Mouse (Mus musculus) left cerebral cortex, adult 2 months (tissue): ENCODE measurements at regions not wholly inside any gene's neighbourhood (a gene's known extent, or its start where the extent isn't known, plus 50 kb on each side); places are given as distances from the start of the nearest gene placed in this dataset.

Source experiments
- DNase-seq, 2 experiments: peaks; one replicate each; pipeline ENCODE4 v3.0.0; 2021 to 2022; ENCODE audit warnings: low spot score in 2 of 2, mixed read lengths in 1 of 2; ENCODE audit errors: extremely low spot score in 1 of 2
- H3K27ac ChIP-seq: fragments of 200-600 bp; 2 replicates; pipeline ENCODE4 v1.8.1; 2022
- H3K4me3 ChIP-seq: fragments of 200-600 bp; 2 replicates; pipeline ENCODE4 v1.8.1; 2022
- CTCF ChIP-seq: fragments of 200-600 bp; IDR thresholded peaks from 2 replicates; pipeline ENCODE4 v1.8.1; 2022; ENCODE audit warnings: antibody characterized with exemption, mild to moderate bottlenecking, moderate library complexity
- intact Hi-C: fragments of 180-260 bp; cut with DNase I; formaldehyde crosslinking; loops from one replicate; pipeline ENCODE4 v1.15.1; 2025

DNA sequence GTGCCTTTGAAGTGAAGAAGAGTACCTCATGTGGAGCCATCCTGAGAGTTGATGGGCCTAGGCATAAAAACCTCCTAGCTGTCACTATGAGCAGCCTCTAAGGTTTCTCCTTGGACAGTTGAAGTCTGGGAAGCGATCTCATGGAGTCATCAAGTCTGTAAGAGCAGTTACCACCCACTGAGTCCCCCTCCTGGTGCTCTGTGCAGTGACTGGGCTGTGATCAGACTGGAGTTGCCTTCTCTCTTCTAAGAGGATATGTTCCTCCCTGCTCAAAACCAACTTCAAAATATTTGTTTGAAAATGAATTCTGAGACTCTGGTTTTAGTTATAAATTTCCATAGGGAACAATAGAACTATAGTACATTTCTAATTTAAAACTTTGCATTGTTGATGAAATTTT is 283.3 kb downstream of the Cetn3 start:
- no peak for TF ChIP-seq CTCF
- intact Hi-C loops: no loop called here
- Histone ChIP-seq H3K27ac (no peak overlapping the region), H3K4me3 (no peak overlapping the region)
- no peak for DNase-seq

DNA sequence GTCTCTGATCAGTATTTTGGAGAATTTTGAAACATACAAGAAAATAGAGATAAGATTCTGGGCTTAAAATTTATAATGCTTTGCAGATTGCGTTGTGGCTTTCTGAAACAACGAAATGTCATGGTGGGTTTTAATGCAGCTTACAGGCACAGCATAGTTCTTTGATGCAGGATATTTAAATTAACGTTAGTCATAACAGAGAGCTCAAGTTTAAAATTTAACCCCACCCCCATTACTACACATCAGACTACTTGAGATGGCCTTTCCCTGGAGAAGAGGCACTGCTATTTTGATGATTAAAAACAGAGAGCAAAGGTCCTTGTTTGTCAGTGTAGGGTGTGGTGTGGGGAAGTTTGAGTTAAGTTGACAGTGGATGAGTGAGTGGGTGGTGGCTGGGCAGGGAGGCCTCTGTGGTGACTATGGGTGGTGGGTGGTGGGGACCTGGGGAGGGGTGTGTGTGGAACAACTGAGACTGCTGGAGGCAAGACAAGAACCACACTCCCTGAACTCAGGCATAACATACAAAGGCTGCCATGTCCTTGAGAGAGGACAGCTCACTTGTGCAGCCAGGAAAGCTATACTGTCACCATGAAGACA is 283.9 kb downstream of the Cetn3 start:
- intact Hi-C loops: no loop called here
- no peak overlapping the region for H3K27ac ChIP-seq
- TF ChIP-seq CTCF: no peak
- H3K4me3 ChIP-seq: no peak overlapping the region
- no peak for DNase-seq

DNA sequence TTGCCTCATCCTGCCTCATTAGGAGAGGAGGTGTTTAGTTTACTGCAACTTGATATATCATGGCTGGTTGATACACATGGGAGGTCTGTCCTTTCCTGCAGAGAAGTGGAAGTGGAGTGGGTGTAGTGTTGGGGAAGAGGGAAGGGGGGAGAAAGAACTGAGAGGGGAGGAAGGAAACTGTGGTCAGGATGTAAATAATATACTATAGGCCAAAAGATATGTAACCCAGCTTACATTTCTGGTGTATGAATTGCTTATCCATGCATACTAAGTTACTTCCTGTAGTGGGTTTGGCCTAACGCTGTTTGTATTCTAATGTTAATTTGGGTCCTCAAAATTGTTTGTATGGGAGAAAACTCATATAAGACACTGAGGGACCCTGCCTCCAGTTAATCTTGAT is 289.6 kb downstream of the Cetn3 start:
- DNase-seq: no peak
- H3K4me3 ChIP-seq: no peak overlapping the region
- no peak overlapping the region for H3K27ac ChIP-seq
- intact Hi-C loops: no loop called here
- no peak for TF ChIP-seq CTCF

DNA sequence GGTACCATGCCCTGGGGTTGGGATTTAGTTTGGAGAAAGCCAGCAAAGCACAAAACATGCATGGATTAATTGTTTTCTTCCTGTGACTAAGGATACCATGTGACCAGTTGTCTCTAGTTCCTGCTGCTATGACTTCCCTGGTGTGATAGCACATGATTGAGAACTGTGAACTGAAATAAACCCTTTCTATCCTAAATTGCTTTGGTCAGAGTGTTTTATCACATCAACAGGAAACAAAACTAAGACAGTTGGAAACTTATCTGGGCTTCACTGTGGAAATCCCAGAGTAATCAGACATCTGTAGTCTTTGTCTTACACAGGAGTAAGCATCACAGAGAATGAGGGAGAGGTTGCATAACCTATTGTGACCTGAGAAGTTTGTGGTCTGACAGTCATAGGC is 290.5 kb downstream of the Cetn3 start:
- Histone ChIP-seq H3K27ac (no peak overlapping the region), H3K4me3 (no peak overlapping the region)
- intact Hi-C loops: no loop called here
- no peak for DNase-seq
- no peak for TF ChIP-seq CTCF

DNA sequence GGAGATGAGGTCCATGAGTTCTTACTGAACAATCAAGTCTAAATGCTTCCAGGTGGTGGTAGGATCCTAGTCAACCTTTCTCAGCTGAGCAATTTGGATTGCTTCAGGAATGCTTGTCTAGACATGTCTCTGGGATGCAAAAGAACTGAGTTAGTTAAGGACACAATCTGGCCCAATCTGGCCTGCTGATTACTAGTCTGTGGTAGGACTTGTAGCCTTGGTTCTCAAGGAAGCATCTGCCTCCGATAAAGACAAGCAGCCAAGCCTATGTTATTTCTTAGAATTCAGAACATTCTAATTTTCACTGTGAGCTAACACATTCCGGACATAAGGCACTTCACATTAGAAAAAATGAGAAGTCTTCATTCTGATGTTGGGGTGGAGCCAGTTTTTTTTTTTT is 298.5 kb downstream of the Cetn3 start:
- Histone ChIP-seq H3K27ac (no peak overlapping the region), H3K4me3 (no peak overlapping the region)
- intact Hi-C loops: no loop called here
- DNase-seq: no peak
- TF ChIP-seq CTCF: no peak

DNA sequence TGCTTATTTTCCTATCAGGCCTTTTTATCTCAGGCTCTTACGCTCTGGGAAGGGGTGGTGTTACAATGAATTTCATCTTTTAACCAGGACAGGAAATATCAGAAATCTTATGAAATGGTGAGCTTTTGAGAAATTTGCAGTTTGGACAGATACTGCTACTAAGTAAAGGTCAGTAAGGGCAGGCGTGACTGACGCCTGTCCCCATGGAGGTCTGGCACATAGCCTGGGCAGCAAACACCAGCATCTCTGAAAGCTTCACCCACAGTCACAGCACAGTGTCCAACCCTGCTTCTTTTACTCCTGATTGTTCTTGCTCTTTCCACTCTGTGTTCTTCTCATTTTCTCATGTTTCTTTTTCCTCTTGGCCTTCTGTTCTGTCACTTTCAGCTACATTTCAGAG is 304.8 kb downstream of the Cetn3 start:
- TF ChIP-seq CTCF: no peak
- intact Hi-C loops: no loop called here
- Histone ChIP-seq H3K4me3 (no peak overlapping the region), H3K27ac (no peak overlapping the region)
- DNase-seq: no peak

DNA sequence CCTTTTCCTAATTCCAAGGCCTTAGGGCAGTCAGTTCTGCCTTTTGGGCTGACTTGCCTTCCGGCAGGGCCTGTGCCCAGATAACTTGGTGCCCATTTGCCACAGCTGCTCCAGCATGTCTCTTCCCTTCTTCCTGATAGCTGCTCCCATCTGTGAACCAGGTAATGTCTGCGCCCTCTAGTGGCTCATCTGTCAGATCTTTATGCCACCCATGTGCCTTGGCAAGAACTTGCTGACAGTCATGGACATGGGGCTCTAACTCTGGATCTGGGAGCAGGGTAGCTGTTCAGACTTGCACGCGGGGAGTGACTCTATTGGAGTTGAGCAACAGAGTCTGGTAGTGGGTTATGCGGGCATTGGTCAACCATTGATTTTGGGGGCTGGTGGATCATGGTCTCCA is 309.3 kb downstream of the Cetn3 start:
- intact Hi-C loops: no loop called here
- Histone ChIP-seq H3K4me3 (no peak overlapping the region), H3K27ac (no peak overlapping the region)
- peak; percentile 9 to 17 for DNase-seq
- TF ChIP-seq CTCF: peak; percentile 30

DNA sequence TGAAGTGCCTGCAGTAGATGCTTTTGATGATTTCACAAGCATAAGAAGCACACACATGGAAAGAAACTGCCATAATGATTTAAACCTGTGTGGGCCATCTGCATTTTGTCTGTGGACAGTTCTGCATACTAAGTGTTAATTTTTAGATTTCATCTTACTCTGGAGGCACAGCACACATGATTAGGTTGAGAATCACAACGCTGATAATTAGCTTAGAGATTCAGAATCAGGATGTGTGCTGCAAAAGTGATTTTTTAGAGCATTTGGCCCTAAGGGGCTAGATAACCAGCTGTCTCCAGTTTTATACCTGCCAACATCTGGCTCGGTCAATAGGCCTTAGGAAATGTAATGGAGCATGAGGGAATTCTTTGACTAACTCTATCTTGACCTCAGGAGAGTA is 323.2 kb downstream of the Cetn3 start:
- intact Hi-C loops: no loop called here
- no peak for DNase-seq
- no peak for TF ChIP-seq CTCF
- H3K27ac ChIP-seq: no peak overlapping the region
- H3K4me3 ChIP-seq: no peak overlapping the region

DNA sequence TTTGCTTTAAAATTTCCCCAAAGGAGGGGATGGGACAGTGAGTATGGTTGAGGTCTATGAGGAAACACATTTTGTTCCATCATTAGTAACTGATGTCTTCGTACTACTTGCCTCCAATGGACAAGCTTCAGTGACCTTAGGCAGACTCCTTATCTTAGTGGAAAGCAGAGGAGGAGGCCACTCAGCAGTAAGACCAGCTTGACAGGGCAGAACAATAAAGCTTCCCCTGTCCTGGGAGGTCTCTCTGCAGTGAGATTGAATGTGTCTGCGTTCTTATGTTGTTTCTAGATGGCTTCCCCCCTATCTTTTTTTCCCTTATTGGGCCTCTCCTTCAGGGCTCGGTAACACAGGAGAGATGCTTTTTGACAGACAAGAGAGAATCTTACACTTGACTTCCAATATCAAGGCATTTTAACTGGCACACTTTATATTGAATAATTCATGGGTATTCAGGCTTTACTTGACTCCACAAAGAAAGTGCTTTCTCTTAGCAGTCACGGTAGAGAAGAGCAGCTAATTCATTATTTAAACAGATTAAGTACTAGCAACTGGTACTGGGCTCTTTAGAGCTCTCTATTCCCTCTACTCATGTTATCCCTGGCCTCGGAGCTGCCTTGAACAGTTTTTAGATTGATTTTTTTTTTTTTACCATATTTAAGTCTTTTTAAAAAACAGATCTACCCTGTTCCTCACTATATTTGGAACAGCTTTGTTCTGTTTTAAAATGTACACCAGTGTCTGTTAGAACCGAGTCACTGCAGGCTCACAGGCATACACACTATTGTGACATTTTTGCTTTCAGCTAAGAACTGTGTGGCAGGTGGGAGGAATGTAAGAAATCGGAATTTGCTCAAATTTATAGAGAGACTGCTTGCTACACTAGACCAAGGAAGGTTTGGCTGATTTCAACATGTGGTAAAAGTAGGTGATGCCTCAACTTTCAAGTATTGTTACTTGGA is 347.2 kb downstream of the Cetn3 start:
- no peak for DNase-seq
- intact Hi-C loops: no loop called here
- Histone ChIP-seq H3K27ac (peak overlapping the region; percentile 50), H3K4me3 (no peak overlapping the region)
- no peak for TF ChIP-seq CTCF
